ENCODE assay signal across 12 mouse cellular contexts in the genomic region with DNA sequence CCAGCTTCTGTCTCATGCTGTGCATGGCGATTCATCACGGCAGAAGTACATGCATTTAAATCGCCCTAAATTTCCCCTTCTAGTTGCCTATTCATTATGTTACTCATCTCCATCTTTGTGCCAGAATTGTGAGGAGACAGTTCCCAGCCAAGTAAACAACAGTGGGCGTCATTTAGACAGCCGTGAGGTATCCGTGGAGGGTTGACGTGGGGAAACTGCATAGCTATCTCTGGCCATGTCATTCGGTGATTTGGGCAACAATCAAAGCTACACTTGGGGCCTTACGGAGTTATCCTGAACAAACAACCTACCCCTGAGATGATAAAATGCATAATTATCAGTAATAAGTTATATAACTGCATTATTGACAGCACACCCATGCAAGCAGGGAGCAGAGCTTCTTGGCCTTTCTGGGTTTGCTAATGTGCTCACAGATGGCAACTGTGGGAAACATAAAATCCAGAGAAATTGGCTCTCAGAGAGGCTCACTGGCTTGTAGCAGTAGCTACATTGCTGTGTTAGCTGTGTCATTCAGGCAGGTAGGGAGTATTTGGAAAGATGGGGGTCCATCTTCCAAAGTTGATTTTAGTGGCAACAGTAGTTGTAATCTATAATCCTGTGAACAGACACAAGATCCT. TPM values are rescaled to one million over a fixed set of nuclear protein-coding genes. Genes with fewer than 3 reads are reported as not detected.
DNase-seq lines count a peak whose midpoint lies in the region; ATAC-seq lines count a peak whose summit lies in the region.
"Had no signal": no experiment of that assay in that cellular context is flagged by ENCODE, and none has a peak within 500 bp of the region (broad histone marks: within the 10 kb centered on the region; RNA-seq: fewer than 3 reads in every experiment).

No protein-coding gene starts in this region.

- no peak overlapping the region for H3K4me3 ChIP-seq in midbrain, embryonic 14.5 days (replicated peaks; ENCODE audit: low read depth, low read length)
- H3K4me3 ChIP-seq: gastrocnemius, adult 2 months; limb, embryonic 10.5 days had no signal

- 77% methylated on average over 9 of the region's 9 CpGs for WGBS in midbrain, embryonic 14.5 days

- H3K4me2 ChIP-seq in midbrain, embryonic 14.5 days (ENCODE audit: low read length), result no peak overlapping the region
- H3K4me2 ChIP-seq: hindbrain, embryonic 14.5 days had no signal

- no peak overlapping the region for H3K9ac ChIP-seq in midbrain, embryonic 14.5 days (replicated peaks; ENCODE audit: low read length)
- H3K9ac ChIP-seq: hindbrain, embryonic 14.5 days had no signal

- DNase-seq in frontal cortex, adult 2 months (ENCODE audit: extremely low spot score in 1 of 2, low spot score in 1 of 2), result peak; percentile 11 to 46
- no peak for DNase-seq in frontal cortex, postnatal 25 days (ENCODE audit: low spot score in 2 of 2)
- DNase-seq in brain, adult 2 months (ENCODE audit: low read depth, low spot score), result peak; percentile 85
- DNase-seq in cerebellum, adult 9-10 months, result peak; percentile 63
- DNase-seq in layer of hippocampus, postnatal 36 days, result peak; percentile 48 to 58
- no peak for DNase-seq in midbrain, embryonic 14.5 days
- no peak for DNase-seq in heart, postnatal 25 days (ENCODE audit: low spot score)
- DNase-seq in T-cell, adult 2 months (ENCODE audit: low spot score), result no peak
- DNase-seq: gastrocnemius, adult 2 months; kidney, adult 9 months had no signal

- no peaks in the 10 kb centered on the region for H3K4me1 ChIP-seq in midbrain, embryonic 14.5 days (ENCODE audit: control insufficient read depth, insufficient read depth, low read length)
- H3K4me1 ChIP-seq: limb, embryonic 10.5 days had no signal

- ATAC-seq in midbrain, embryonic 14.5 days (ENCODE audit: low FRiP score, low TSS enrichment), result no peak

- H3K27ac ChIP-seq in midbrain, embryonic 14.5 days (replicated peaks; ENCODE audit: low read depth, low read length), result no peak overlapping the region
- H3K27ac ChIP-seq: gastrocnemius, adult 2 months; hindbrain, embryonic 14.5 days; limb, embryonic 10.5 days had no signal

- no peaks in the 10 kb centered on the region for H3K27me3 ChIP-seq in midbrain, embryonic 14.5 days (ENCODE audit: control insufficient read depth, insufficient read depth, low read length)

- intact Hi-C loops in heart, postnatal 25 days (cut with DNase I), result no loop called here

- no peaks in the 10 kb centered on the region for H3K9me3 ChIP-seq in midbrain, embryonic 14.5 days (ENCODE audit: control insufficient read depth, low read length)
- H3K9me3 ChIP-seq: limb, embryonic 10.5 days had no signal

- H3K36me3 ChIP-seq in midbrain, embryonic 14.5 days (ENCODE audit: control insufficient read depth, insufficient read depth, low read length), result no peaks in the 10 kb centered on the region
- H3K36me3 ChIP-seq: limb, embryonic 10.5 days had no signal

RNA-seq across cellular contexts. Expression of a gene that starts 40.5 kb away (rescaled TPM):
- 0.13 and 0.16 TPM in 2 replicates for polyA plus RNA-seq in frontal cortex, adult 2 months (2012; rRNA removed)
- under 1 TPM in 1 of 2 experiments, not detected in 1; 0.38 TPM for total RNA-seq in layer of hippocampus, postnatal 36 days (2021)
- not detected in 2 replicates for polyA plus RNA-seq in midbrain, embryonic 14.5 days (2014; fragmentation: Nextera tagmentation; extraction: Ambion mirVana)
- total RNA-seq in heart, postnatal 25 days (2021), result under 1 TPM; 0.45 to 0.47 TPM
- polyA plus RNA-seq: limb, embryonic 10.5 days had no signal

RNA-seq across cellular contexts. Expression of a gene that starts 45.7 kb away (rescaled TPM):
- polyA plus RNA-seq in frontal cortex, adult 2 months (2012; rRNA removed), result 102 and 108 TPM in 2 replicates
- 10 to 100 TPM; 73.6 to 78.2 TPM for total RNA-seq in layer of hippocampus, postnatal 36 days (2021)
- 81.5 and 87.7 TPM in 2 replicates for polyA plus RNA-seq in midbrain, embryonic 14.5 days (2014; fragmentation: Nextera tagmentation; extraction: Ambion mirVana)
- 100 to 1,000 TPM; 615 to 625 TPM for total RNA-seq in heart, postnatal 25 days (2021)

Comparison
In these comparisons a context has a peak if more than half of its experiments do, and no peak if none do; other contexts are left out.
1. DNase-seq: peak in frontal cortex, adult 2 months (2 of 2), brain, adult 2 months (single experiment), cerebellum, adult 9-10 months (single experiment) and layer of hippocampus, postnatal 36 days (2 of 2); none in frontal cortex, postnatal 25 days (0 of 2), midbrain, embryonic 14.5 days (single experiment), heart, postnatal 25 days (single experiment) and T-cell, adult 2 months (single experiment).
2. RNA of a gene that starts 45.7 kb away (total RNA-seq): 615 to 625 TPM in heart, postnatal 25 days; 73.6 to 78.2 TPM in layer of hippocampus, postnatal 36 days; every median in the first group is over 4 times any median in the second.